Mouse (Mus musculus) c-Kit-positive CD71-negative TER-119-negative erythroid progenitor cells, embryonic 14.5 days (primary cell): ENCODE data around the gene Ets2.
"Not testable (repeated sequence)": the region's sequence is repeated elsewhere in the genome, so short reads cannot be mapped to it uniquely, and the experiment has no call there.

Experiments used
- DNase-seq: peaks from one replicate; pipeline ENCODE4 v3.0.0-alpha.2; 2013; ENCODE audit warnings: low read depth

Ets2 gene

GRCm38 (mm10) chr16:95734785-95735184, 32.9 kb downstream of the Ets2 start:
- DNase-seq, result no peak

GRCm38 (mm10) chr16:95736059-95736458, 34.2 kb downstream of the Ets2 start:
- no peak for DNase-seq

- DNase-seq, result no peak
Measured at GRCm38 (mm10) chr16:95736470-95736869, 34.6 kb downstream of the Ets2 start.

- DNase-seq, result no peak
Measured at GRCm38 (mm10) chr16:95739522-95739921, 37.6 kb downstream of the Ets2 start.

GRCm38 (mm10) chr16:95741358-95741757, 39.5 kb downstream of the Ets2 start:
- DNase-seq, result no peak

GRCm38 (mm10) chr16:95741915-95742739, 40.3 kb downstream of the Ets2 start:
- no peak for DNase-seq

- DNase-seq, result no peak
Measured at GRCm38 (mm10) chr16:95742740-95743030, 40.8 kb downstream of the Ets2 start.

GRCm38 (mm10) chr16:95743104-95743503, 41.2 kb downstream of the Ets2 start:
- DNase-seq, result no peak

GRCm38 (mm10) chr16:95744771-95745170, 42.9 kb downstream of the Ets2 start:
- DNase-seq, result no peak

- no peak for DNase-seq
Measured at GRCm38 (mm10) chr16:95745685-95746084, 43.8 kb downstream of the Ets2 start.

GRCm38 (mm10) chr16:95746565-95746964, 44.7 kb downstream of the Ets2 start:
- no peak for DNase-seq

GRCm38 (mm10) chr16:95749291-95750103, 47.6 kb downstream of the Ets2 start:
- DNase-seq, result no peak

GRCm38 (mm10) chr16:95750211-95750629, 48.3 kb downstream of the Ets2 start:
- no peak for DNase-seq

- DNase-seq, result no peak
Measured at GRCm38 (mm10) chr16:95752502-95752901, 50.6 kb downstream of the Ets2 start.

- no peak for DNase-seq
Measured at GRCm38 (mm10) chr16:95753295-95753694, 51.4 kb downstream of the Ets2 start.

GRCm38 (mm10) chr16:95759151-95759987, 57.5 kb downstream of the Ets2 start:
- no peak for DNase-seq

GRCm38 (mm10) chr16:95759988-95760391, 58.1 kb downstream of the Ets2 start:
- DNase-seq, result no peak

- no peak for DNase-seq
Measured at GRCm38 (mm10) chr16:95761742-95762141, 59.9 kb downstream of the Ets2 start.

- no peak for DNase-seq
Measured at GRCm38 (mm10) chr16:95763201-95763600, 61.3 kb downstream of the Ets2 start.

GRCm38 (mm10) chr16:95764041-95764440, 62.2 kb downstream of the Ets2 start:
- DNase-seq, result not testable (repeated sequence)

GRCm38 (mm10) chr16:95766181-95766580, 64.3 kb downstream of the Ets2 start:
- no peak for DNase-seq

GRCm38 (mm10) chr16:95767246-95767645, 65.4 kb downstream of the Ets2 start:
- DNase-seq, result no peak
